Mouse (Mus musculus) spleen, adult 2 months (tissue): ENCODE data around the gene Bptf.

ENCODE experiments used
- CTCF ChIP-seq: fragments of 200-500 bp; IDR thresholded peaks from 2 replicates; pipeline ENCODE4 v1.5.1; 2011; ENCODE audit warnings: mild to moderate bottlenecking, inconsistent platforms; ENCODE audit not compliant: insufficient read depth, insufficient read length, insufficient replicate concordance; ENCODE audit errors: extremely low read depth
- POLR2A ChIP-seq: fragments of 200-500 bp; IDR thresholded peaks from 2 replicates; pipeline ENCODE4 v1.6.1; 2011; ENCODE audit warnings: low read depth, low read length, inconsistent platforms

GRCm38 (mm10) chr11:107034085-107034810 is 97.7 kb downstream of the Bptf start:
- no peak for TF ChIP-seq CTCF
- no peak for TF ChIP-seq POLR2A
